Mouse (Mus musculus) embryo, embryonic 10 days (tissue): Measurements from ENCODE around the gene Pqbp1.
"Not testable (repeated sequence)": the region's sequence is repeated elsewhere in the genome, so short reads cannot be mapped to it uniquely, and the experiment has no call there.

ENCODE experiments used
- DNase-seq: peaks from one replicate; pipeline ENCODE4 v3.0.0-alpha.2; 2015; ENCODE audit warnings: low spot score

Pqbp1 gene

DNA sequence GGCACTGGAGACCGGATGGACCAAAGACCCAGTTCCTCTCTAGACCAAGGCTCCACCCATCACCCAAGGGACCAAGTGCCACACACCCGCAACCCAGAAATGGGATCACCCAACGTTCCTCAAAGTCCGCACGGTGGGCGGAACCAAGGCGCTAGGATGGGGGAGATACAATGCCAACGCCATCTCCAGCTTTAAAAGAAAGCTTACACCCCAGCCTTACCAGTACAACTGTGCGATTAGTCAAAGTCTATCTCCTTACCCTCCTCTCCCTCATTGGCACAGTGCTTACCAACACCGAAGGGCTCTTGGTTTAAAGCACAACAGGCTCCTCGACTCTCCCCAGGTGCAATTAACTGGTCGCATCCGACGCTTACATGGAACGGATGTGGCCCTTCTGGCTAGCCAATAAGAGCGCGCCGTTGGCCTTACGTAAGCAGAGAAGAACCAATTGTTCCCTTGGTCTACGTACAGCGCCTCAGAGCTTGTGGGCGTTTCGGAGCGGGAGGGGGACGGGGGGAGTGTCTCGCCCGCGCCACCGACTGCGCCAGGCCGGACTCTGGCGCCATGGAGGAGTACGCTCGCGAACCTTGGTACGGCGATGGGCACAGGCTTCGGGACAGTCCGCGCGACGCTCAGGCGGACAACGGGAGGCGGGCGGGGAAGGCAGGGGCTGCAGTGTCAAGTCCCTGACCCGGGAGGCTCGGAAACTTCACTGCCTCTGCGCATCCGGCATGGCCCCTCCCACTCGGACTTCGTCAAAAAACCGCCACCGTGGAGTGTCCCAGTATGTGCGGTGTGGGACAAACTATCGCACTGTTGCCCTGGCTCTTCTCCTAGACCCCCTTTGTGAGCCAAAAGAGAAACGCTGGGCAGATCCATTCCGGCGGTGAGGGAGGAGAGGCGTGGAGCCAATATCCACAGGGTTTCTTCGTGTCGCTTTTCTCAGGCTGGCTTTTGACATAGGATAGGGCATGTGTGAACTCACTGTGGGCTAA lies at the start of gene Pqbp1, which contains the start of gene Timm17b:
TSS of gene Pqbp1 (minus strand) at position 390 of the 995 bp plus-strand sequence.
TSS of gene Timm17b (plus strand) at position 478 of the 995 bp plus-strand sequence.
- DNase-seq = peak; percentile 96

DNA sequence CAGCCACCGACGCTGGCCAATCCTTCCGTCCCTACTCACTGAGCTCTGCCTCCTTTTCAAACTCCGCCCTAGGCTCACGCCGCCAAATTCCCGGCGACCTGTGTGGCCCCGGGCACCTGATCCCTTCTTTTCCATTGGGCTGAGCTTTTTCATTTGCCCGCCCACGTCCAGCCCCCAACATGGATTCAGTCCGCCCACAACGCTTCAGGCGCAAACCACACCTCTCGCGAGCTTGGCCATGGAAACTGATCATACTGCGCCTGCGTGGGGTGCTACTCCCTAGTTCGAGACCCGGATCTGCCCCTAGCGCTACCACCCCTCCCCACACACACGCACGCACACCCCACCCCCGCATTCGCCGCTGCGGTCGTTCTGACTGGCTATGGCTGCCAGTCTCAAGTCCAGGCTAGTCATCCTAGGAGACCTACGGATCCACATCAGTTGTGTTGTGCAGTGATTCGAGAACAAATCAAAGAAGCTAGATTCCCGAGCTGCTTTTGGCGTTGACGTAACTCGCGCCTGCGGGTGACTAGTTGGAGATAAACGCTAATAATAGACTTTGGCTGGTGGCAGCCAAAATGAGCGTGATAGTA lies 48.9 kb upstream of the Pqbp1 start:
- DNase-seq = peak; percentile 94

GRCm38 (mm10) chrX:7947108-7947899 lies 48.2 kb upstream of the Pqbp1 start, which contains the start of gene Hdac6:
Gene Hdac6, minus strand, starts transcription at chrX:7947889.
- peak; percentile 11 for DNase-seq

DNA sequence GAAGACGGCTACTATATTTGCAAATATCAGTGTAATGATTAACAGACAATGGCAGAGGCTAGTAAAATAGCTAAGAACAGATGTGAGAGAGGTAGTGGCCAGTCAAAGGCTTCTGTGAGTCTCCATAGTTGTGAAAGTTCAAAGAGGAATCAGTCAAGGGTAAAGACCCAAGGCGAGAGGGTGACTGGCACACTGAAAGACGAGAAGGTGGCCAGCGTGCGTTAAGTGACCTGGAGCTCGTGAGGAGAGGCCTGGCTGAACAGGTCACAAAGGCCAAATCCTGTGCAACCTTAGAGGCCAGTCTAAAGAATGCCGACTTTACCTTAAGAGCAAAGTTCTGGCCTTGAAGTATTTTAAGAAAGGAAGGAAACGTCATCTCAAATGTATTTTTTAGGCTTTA lies 46.5 kb upstream of the Pqbp1 start:
- DNase-seq = no peak

DNA sequence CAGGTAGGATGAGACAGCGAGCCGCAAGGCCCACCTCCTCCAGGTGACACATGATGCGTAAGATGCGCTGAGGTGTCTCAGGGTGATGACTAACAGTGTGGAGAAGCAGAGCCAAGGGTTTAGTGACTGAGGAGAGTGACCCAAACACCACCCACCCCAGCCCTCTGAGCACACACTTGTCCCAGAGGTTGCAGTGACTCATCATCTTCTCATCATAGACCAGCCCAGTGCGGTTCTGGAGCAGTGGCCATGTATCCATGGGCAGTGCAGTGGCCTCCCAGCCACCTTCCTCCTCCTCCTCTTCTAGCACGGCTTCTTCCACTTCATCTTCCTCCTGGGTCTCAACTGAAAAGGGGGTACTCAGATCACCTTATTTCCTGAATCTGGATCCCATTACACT lies 38.6 kb upstream of the Pqbp1 start:
- DNase-seq = no peak

DNA sequence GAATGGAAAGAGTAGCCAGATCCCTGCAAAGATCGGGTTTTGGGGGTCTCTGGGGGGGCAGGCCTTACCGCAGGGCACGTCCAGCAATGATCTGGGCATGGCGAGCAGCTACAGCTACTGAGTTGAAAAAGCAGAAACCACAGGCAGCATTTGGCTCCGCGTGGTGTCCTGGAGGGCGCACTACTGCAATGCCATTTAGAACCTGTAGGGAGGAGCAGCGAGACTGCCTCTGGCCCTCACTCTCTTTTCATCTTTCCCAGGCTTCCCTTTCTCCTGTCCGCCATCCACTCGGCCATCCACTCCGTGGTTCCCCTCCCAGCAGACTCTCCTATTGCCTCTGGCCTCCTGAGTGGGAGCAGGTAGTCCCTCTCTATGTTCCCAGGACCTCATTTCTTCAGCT lies 37.8 kb upstream of the Pqbp1 start:
- DNase-seq = peak; percentile 11

GRCm38 (mm10) chrX:7928270-7928790 lies 29.3 kb upstream of the Pqbp1 start, which contains the start of gene Eras:
Gene Eras, minus strand, starts transcription at chrX:7928607.
- DNase-seq = no peak

DNA sequence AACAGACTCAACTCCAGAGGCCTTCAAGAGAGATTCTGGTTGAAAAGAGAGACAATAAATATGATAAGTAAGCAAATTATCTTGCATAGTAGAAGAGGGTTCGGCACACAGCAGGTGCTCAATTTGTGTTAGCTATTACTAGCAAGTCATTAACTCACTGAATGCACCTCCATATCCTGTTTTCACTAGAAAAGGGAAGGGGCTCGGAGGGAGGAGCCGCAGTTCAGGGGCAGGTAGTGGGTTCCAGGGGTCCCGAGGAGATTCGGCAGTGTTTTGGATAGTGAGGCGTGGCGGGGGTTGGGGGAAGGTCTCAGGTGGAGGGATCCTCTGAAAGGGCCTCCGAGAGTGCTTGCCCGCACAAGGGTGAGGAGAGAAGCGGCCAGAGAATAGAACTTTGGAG lies 28.0 kb upstream of the Pqbp1 start:
- DNase-seq = no peak

DNA sequence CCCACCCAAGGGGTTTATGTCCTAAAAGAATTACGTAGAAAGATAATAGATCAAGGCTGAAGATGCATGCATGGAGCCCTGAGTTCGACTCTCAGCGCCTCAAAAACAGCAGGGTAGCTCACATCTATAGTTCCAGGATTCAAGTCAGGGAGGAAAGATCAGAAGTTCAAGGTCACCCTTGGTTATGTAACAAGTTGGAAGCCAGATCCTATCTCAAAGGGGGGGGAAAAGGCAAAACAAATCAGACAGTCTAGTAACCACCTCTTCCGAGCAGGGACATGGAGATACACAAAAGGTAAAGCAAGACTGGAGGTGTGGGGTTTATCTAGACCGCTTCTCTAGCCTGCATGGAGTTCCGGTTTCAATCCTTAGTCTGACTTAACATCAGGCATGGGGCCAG lies 27.2 kb upstream of the Pqbp1 start:
- DNase-seq = no peak

DNA sequence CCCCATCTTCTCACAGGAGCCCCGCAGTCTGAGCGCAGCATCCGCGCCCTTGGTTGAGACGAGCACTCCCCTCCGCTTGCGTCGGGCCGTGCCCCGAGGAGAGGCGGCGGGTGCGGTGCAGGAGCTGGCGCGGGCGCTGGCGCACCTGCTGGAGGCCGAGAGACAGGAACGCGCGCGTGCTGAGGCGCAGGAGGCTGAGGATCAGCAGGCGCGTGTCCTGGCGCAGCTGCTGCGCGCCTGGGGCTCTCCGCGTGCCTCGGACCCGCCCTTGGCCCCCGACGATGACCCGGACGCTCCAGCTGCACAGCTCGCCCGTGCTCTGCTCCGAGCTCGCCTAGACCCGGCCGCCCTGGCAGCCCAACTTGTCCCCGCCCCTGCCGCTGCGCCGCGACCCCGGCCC lies 23.0 kb upstream of the Pqbp1 start:
- peak; percentile 33 for DNase-seq

DNA sequence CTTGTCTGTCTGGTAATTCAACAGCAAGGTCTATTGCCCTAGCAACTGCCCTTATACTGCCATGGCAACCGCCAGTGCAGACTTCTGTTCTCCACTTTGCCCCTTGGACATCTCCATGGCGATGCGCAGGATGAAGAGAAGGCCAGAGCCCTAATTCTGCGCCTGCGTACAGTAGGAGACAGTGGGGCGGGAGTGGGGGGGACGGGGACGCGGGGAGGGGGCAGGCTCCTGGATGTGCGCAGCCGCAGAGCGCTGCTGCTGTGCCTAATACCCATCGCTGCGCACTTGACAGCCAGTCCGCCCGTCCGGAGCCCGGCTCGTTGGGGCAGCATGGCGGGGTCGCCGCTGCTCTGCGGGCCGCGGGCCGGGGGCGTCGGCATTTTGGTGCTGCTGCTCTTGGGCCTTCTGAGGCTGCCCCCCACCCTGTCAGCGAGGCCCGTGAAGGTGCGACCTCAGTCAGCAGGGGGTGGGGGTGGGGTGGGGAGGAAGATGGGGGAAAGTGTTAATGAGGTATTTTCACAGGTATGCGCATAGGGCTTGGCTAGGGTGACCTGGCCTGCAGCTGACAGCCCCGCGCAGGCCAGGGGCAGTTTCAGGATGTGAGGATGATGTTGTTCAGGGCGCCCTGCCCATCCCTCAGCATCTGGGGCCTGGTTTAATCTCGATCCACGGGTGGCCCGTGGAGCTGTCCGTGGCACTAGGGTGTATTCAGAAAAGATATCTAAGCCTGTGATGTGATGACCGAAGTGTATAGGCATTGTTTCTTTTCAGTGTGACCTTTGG lies 20.7 kb upstream of the Pqbp1 start, which contains the start of gene Pcsk1n:
TSS of gene Pcsk1n (plus strand) at position 222 of the 783 bp plus-strand sequence.
- DNase-seq = peak; percentile 56

GRCm38 (mm10) chrX:7917960-7918359 lies 18.9 kb upstream of the Pqbp1 start:
- not testable (repeated sequence) for DNase-seq

GRCm38 (mm10) chrX:7915669-7916068 lies 16.6 kb upstream of the Pqbp1 start:
- not testable (repeated sequence) for DNase-seq

GRCm38 (mm10) chrX:7910473-7910872 lies 11.4 kb upstream of the Pqbp1 start:
- DNase-seq = no peak

- not testable (repeated sequence) for DNase-seq
Measured at GRCm38 (mm10) chrX:7909242-7909641, 10.2 kb upstream of the Pqbp1 start, which contains the start of gene Gm10490. Gene Gm10490, plus strand, starts transcription at chrX:7909542.

DNA sequence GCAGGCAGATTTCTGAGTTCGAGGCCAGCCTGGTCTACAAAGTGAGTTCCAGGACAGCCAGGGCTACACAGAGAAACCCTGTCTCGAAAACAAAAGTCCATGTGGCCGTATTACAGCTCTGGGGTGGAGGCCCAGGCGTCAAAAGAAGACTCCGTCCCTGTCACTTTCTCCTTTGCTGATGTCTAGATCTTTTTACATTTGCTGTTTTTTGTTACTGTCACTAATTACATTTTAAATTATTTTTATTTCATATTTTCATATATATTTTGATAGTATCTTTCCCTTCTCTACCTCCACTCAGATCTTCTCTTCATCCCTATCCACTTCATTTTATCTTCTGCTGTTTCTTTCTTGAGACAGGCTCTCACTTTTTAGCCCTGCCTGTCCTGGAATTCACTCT lies 8.7 kb upstream of the Pqbp1 start, which contains the start of gene Gm10491:
TSS of gene Gm10491 (minus strand) at position 101 of the 400 bp plus-strand sequence.
- DNase-seq = no peak

- no peak for DNase-seq
Measured at GRCm38 (mm10) chrX:7904441-7904840, 5.4 kb upstream of the Pqbp1 start.

DNA sequence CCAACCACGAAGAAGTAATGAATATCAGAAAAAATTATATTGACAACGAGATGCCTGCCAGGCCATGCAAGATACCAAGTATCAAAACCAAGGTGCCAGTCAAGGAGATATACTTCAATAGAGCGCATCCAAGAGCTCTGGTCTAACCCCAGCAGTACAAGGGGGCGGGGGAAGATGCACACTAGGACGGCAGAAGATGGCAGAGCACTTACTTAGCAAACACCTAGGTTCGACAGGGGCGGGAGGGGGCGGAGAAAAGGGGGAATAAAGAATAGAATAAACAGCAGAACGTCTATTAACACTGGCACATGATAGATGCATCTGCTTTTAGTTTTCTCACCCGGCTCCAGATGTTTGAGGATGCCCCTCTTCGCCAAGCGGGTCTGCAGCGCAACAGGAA lies 858 bp downstream of the Pqbp1 start:
- no peak for DNase-seq

DNA sequence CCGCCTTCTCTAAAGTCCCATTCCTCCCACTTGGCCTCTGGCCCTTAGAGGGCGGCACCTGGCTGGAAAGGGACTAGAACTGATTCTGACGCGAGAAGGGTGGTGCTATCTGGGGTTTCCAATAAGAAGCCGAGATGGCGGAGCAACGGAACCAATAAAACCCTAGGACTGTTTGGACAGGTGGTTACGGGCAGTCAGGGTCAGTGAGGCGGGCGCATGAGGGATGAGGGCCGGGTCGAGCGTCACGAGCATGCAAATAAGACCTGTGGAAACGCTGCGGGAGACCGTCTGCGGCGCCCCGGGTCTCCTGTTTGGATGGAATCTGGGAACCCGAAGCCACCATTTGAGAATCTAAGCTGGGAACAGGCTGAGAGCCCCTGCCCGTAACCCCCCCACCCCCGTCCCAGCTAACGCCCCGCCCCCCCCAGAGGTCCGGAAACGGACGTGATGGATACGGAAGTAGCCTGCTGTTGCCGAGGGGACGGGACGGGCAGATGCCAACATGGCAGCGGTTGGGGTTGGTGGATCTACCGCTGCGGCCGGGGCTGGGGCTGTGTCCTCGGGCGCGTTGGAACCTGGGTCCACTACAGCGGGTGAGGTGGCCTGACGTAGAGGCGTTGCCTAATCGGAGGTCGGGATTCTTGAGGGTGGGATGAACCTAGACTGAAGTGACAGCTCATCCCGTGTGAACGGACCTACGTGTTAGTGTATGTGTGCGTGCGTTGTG lies 15.1 kb downstream of the Pqbp1 start, which contains the start of gene Slc35a2:
TSS of gene Slc35a2 (plus strand) at position 188 of the 727 bp plus-strand sequence.
- DNase-seq = peak; percentile 89

DNA sequence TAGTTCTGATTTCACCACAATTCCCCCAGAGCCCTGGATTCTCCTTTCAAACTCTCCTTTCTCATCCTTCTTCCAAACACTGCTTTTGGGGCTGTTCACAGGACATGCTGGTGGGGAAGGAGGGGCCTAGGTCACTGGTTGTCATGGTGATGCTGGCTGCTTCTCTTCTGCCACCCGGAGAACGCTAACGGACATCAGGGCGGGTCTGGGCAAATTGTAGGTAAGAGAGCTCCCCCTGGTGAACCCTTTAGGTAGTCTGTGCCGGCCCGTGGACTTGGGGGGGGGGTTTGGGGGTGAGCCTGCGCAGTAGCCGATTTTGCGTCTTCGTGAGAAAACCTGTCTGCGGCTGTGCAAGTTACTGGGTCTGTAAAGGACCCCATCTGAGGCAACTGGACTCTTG lies 19.2 kb downstream of the Pqbp1 start:
- peak; percentile 84 for DNase-seq
